ENCODE assay signal across 31 mouse cellular contexts in genomic region chr13:8700981-8701380, GRCm38 (mm10).
"Had no signal": no experiment of that assay in that cellular context is flagged by ENCODE, and none has a peak within 500 bp of the region (broad histone marks: within the 10 kb centered on the region; RNA-seq: fewer than 3 reads in every experiment).

No protein-coding gene starts in this region.

- H3K4me3 ChIP-seq: limb, embryonic 10.5 days; limb, embryonic 12.5 days; limb, embryonic 13.5 days; limb, embryonic 15.5 days; liver, embryonic 12.5 days; liver, embryonic 13.5 days; liver, embryonic 15.5 days; lung, embryonic 15.5 days; megakaryocyte, embryonic 14.5 days; midbrain, embryonic 10.5 days; midbrain, embryonic 12.5 days; midbrain, embryonic 13.5 days; midbrain, embryonic 15.5 days; myocyte had no signal

- H3K36me3 ChIP-seq: limb, embryonic 10.5 days; limb, embryonic 12.5 days; limb, embryonic 13.5 days; limb, embryonic 15.5 days; liver, embryonic 12.5 days; liver, embryonic 13.5 days; liver, embryonic 15.5 days; lung, embryonic 15.5 days; midbrain, embryonic 10.5 days; midbrain, embryonic 12.5 days; midbrain, embryonic 13.5 days; midbrain, embryonic 15.5 days had no signal

- H3K9ac ChIP-seq: limb, embryonic 12.5 days; limb, embryonic 13.5 days; limb, embryonic 15.5 days; liver, embryonic 12.5 days; liver, embryonic 13.5 days; liver, embryonic 14.5 days; liver, embryonic 15.5 days; liver, postnatal 0 days; lung, embryonic 14.5 days; lung, embryonic 15.5 days; midbrain, embryonic 12.5 days; midbrain, embryonic 13.5 days; midbrain, embryonic 15.5 days had no signal

- H3K27ac ChIP-seq: limb, embryonic 10.5 days; limb, embryonic 12.5 days; limb, embryonic 13.5 days; limb, embryonic 15.5 days; liver, embryonic 12.5 days; liver, embryonic 13.5 days; liver, embryonic 14.5 days; liver, embryonic 15.5 days; lung, embryonic 15.5 days; macrophage; midbrain, embryonic 10.5 days; midbrain, embryonic 12.5 days; midbrain, embryonic 13.5 days; midbrain, embryonic 15.5 days had no signal

- H3K27me3 ChIP-seq: limb, embryonic 12.5 days; limb, embryonic 13.5 days; limb, embryonic 15.5 days; liver, embryonic 12.5 days; liver, embryonic 13.5 days; liver, embryonic 15.5 days; lung, embryonic 15.5 days; megakaryocyte, embryonic 14.5 days; midbrain, embryonic 12.5 days; midbrain, embryonic 13.5 days; midbrain, embryonic 15.5 days had no signal

- H3K9me3 ChIP-seq: limb, embryonic 10.5 days; limb, embryonic 12.5 days; limb, embryonic 13.5 days; limb, embryonic 15.5 days; liver, embryonic 12.5 days; liver, embryonic 13.5 days; liver, embryonic 15.5 days; lung, embryonic 15.5 days; midbrain, embryonic 10.5 days; midbrain, embryonic 12.5 days; midbrain, embryonic 13.5 days; midbrain, embryonic 15.5 days had no signal

- DNase-seq: left cerebral cortex, postnatal 4 days; liver; liver, embryonic 13.5 days; liver, postnatal 0 days; lung, adult 18-20 months; lung, adult 2 months; lung, embryonic 14.5 days; lung, postnatal 10 days; lung, postnatal 14 days; lung, postnatal 36 days; lung, postnatal 4 days; midbrain, embryonic 14.5 days had no signal

- H3K4me2 ChIP-seq: limb, embryonic 12.5 days; limb, embryonic 13.5 days; limb, embryonic 15.5 days; liver, embryonic 11.5 days; liver, embryonic 12.5 days; liver, embryonic 13.5 days; liver, embryonic 15.5 days; lung, embryonic 14.5 days; lung, embryonic 15.5 days; midbrain, embryonic 11.5 days; midbrain, embryonic 12.5 days; midbrain, embryonic 13.5 days; midbrain, embryonic 15.5 days had no signal

- ATAC-seq: liver, embryonic 12.5 days; liver, postnatal 0 days; lung, postnatal 0 days; midbrain, embryonic 13.5 days; midbrain, embryonic 15.5 days; midbrain, embryonic 16.5 days had no signal

- H3K4me1 ChIP-seq: limb, embryonic 10.5 days; limb, embryonic 13.5 days; limb, embryonic 15.5 days; liver, embryonic 12.5 days; liver, embryonic 13.5 days; liver, embryonic 15.5 days; lung, embryonic 15.5 days; megakaryocyte, embryonic 14.5 days; midbrain, embryonic 10.5 days; midbrain, embryonic 15.5 days had no signal
